Mouse (Mus musculus): ENCODE results near the gene Pde2a. TPM values are rescaled to one million over a fixed set of nuclear protein-coding genes. Genes with fewer than 3 reads are reported as not detected.

Gene Pde2a
- total RNA-seq, 2 experiments from 2014 or later: 300 to 318 TPM

DNA sequence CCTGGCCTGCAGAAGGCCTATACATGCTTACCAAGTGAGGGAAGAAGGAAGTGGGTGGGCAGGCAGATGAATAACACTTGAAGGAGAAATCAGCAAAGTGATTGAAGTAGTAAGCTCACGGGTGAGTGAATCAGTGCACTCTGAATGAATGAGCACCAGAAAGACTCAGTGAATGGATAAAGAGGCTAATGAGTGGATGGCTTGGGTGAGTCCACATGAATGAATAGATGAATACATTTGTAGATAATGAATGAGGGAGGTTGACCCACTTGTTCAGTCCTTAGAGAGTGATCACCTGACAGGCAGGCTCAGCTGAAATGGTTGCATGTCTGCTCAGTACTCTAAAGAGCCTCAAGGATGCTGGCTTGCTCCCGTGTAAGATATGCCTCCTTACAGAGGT, 101.7 kb downstream of the Pde2a start:
- TF ChIP-seq CTCF (conservative IDR thresholded peaks at IDR 0.05): no peak
- Histone ChIP-seq H3K27ac (no peak overlapping the region), H3K4me3 (no peak overlapping the region)
- DNase-seq (ENCODE audit: low spot score in 2 of 2): no peak

GRCm38 (mm10) chr7:101526484-101526883, 105.0 kb downstream of the Pde2a start:
- Histone ChIP-seq H3K4me3 (no peak overlapping the region), H3K27ac (no peak overlapping the region)
- no peak for TF ChIP-seq CTCF (conservative IDR thresholded peaks at IDR 0.05)
- DNase-seq (ENCODE audit: low spot score in 2 of 2): no peak

DNA sequence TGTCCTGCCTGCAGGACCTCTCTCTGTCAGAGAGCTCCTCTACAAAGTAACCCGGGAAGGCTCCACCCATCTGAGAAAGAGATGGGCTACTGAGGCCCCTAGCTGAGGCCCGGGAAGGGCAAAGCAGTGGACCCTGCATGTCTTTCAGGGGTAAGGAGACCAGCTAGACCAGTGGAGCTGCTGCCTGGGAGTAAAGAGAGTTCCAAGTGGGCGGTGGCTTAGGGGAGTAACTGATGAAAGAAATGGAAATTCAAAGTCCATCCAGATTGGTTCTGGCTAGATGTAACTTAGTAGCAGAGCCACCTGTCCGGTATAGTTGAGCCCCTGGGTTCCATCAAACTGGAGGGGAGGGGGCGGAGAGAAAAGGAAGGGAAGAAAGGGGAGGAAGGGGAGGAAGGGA, 112.9 kb downstream of the Pde2a start:
- TF ChIP-seq CTCF (conservative IDR thresholded peaks at IDR 0.05): no peak
- no peak for DNase-seq (ENCODE audit: low spot score in 2 of 2)
- Histone ChIP-seq H3K27ac (no peak overlapping the region), H3K4me3 (no peak overlapping the region)

DNA sequence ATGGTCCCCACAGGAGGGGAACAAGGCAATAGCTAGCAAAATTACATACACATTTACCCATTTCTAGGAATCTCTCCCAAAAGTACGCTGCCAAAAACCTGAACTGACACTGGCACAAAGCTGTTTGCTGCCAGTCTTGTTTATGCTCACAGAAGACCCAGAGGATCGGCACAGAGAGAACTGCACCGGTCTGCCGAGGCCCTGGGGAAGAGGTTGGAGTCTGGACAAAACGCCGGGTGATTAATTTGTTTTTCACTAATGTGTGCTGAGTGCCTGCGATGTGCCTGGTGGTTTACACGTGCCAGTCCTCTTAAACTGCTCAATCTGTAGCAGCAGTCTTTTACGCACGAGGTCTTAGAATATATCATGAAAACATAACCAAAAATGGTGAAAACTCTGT, 113.6 kb downstream of the Pde2a start:
- peak overlapping the region; percentile 33; the same call in 1 of the 2 replicates for H3K27ac ChIP-seq
- no peak for DNase-seq (ENCODE audit: low spot score in 2 of 2)
- TF ChIP-seq CTCF (conservative IDR thresholded peaks at IDR 0.05): no peak
- H3K4me3 ChIP-seq: no peak overlapping the region

DNA sequence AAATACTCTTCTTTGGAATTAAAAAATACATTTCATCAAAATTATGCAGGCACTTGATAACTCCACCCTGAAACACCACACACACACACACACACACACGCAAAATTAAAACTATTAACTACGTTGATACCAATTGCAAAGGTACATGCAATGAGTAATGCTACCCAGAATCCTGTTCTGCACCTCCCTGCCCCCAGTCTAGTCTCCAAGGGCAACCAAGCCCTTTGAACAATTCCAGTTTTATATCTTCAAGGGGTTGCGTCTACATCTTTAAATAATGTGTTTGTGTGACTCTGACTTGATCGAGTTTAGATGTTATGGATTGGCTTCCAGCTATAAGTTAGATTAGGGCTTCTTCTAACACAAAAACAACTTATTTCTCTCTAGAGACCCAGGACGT, 114.0 kb downstream of the Pde2a start:
- H3K27ac ChIP-seq: 0 out of 2 replicates have a peak overlapping the region, but pooled peaks have one; percentile 33
- TF ChIP-seq CTCF (conservative IDR thresholded peaks at IDR 0.05): no peak
- DNase-seq (ENCODE audit: low spot score in 2 of 2): no peak
- no peak overlapping the region for H3K4me3 ChIP-seq

GRCm38 (mm10) chr7:101537541-101537940, 116.0 kb downstream of the Pde2a start:
- no peak for TF ChIP-seq CTCF (conservative IDR thresholded peaks at IDR 0.05)
- DNase-seq (ENCODE audit: low spot score in 2 of 2): peak in 1 of 2 experiments; percentile 41
- H3K27ac ChIP-seq: peak overlapping the region; percentile 58; the same call in 1 of the 2 replicates
- H3K4me3 ChIP-seq: no peak overlapping the region

GRCm38 (mm10) chr7:101538141-101538933, 116.8 kb downstream of the Pde2a start:
- peak overlapping the region; percentile 58; the same call in 1 of the 2 replicates for H3K27ac ChIP-seq
- peak; percentile 90 for TF ChIP-seq CTCF (conservative IDR thresholded peaks at IDR 0.05)
- no peak overlapping the region for H3K4me3 ChIP-seq
- peak; percentile 70 to 78 for DNase-seq (ENCODE audit: low spot score in 2 of 2)

- no peak overlapping the region for H3K4me3 ChIP-seq
- no peak overlapping the region for H3K27ac ChIP-seq
- TF ChIP-seq CTCF (conservative IDR thresholded peaks at IDR 0.05): no peak
- DNase-seq (ENCODE audit: low spot score in 2 of 2): no peak
These were observed 118.3 kb downstream of the Pde2a start for GRCm38 (mm10) chr7:101539774-101540173.

GRCm38 (mm10) chr7:101540684-101541083, 119.2 kb downstream of the Pde2a start:
- TF ChIP-seq CTCF (conservative IDR thresholded peaks at IDR 0.05): no peak
- DNase-seq (ENCODE audit: low spot score in 2 of 2): no peak
- Histone ChIP-seq H3K4me3 (no peak overlapping the region), H3K27ac (0 out of 2 replicates have a peak overlapping the region, but pooled peaks have one; percentile 0)

GRCm38 (mm10) chr7:101541132-101541531, 119.6 kb downstream of the Pde2a start:
- no peak overlapping the region; the same call in 1 of the 2 replicates for H3K4me3 ChIP-seq
- peak; percentile 75 to 81 for DNase-seq (ENCODE audit: low spot score in 2 of 2)
- peak; percentile 84 for TF ChIP-seq CTCF (conservative IDR thresholded peaks at IDR 0.05)
- peak overlapping the region; percentile 67; the same call in 1 of the 2 replicates for H3K27ac ChIP-seq

GRCm38 (mm10) chr7:101541734-101542133, 120.2 kb downstream of the Pde2a start:
- Histone ChIP-seq H3K27ac (peak overlapping the region; percentile 67), H3K4me3 (no peak overlapping the region; the same call in 1 of the 2 replicates)
- no peak for TF ChIP-seq CTCF (conservative IDR thresholded peaks at IDR 0.05)
- DNase-seq (ENCODE audit: low spot score in 2 of 2): peak in 1 of 2 experiments; percentile 61

DNA sequence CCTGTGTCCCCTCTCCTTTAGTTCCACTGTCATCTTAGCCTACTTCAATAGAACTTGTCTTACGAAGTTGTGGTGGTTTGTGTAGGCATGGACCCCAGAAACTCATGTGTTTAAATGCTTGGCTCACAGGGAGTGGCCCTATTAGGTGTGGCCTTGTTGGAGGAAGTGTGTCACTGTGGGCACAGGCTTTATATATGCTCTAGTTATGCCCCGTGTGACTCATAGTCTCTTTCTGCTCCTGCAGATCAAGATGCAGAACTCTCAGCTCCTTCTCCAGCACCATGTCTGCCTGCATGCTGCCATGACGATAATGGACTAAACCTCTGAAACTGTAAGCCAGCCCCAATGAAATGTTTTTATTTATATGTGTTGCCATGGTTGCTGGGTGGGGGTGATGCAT, 126.2 kb downstream of the Pde2a start:
- Histone ChIP-seq H3K4me3 (no peak overlapping the region), H3K27ac (no peak overlapping the region)
- TF ChIP-seq CTCF (conservative IDR thresholded peaks at IDR 0.05): no peak
- no peak for DNase-seq (ENCODE audit: low spot score in 2 of 2)

- no peak for TF ChIP-seq CTCF (conservative IDR thresholded peaks at IDR 0.05)
- no peak for DNase-seq (ENCODE audit: low spot score in 2 of 2)
- Histone ChIP-seq H3K4me3 (no peak overlapping the region), H3K27ac (no peak overlapping the region)
These were observed 127.8 kb downstream of the Pde2a start for GRCm38 (mm10) chr7:101549266-101549665.
